Mouse (Mus musculus) testis, postnatal 14 days (tissue): ENCODE measurements at regions not wholly inside any gene's neighbourhood (a gene's known extent, or its start where the extent isn't known, plus 50 kb on each side); places are given as distances from the start of the nearest gene placed in this dataset.

Experiments used
- DNase-seq: peaks from one replicate; pipeline ENCODE4 v3.0.0; 2021; ENCODE audit warnings: low spot score

DNA sequence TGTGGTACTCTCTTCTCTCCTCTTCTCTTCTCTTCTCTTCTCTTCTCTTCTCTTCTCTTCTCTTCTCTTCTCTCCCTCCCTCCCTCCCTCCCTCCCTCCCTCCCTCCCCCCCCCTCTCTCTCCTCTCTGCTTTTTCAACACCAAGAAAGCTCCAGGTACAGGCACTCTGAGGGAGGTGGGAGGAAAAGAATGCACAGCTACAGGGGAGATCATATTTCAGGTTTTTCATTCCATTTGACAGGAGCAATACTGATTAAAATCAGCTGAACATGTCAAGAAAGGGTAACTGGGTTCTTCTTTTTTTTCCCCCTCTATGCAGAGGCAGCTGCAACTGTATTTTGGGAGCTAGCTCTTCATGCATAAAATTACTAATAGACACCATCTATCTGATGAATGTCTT, 368.8 kb upstream of the Rack1 start:
- DNase-seq, result no peak

DNA sequence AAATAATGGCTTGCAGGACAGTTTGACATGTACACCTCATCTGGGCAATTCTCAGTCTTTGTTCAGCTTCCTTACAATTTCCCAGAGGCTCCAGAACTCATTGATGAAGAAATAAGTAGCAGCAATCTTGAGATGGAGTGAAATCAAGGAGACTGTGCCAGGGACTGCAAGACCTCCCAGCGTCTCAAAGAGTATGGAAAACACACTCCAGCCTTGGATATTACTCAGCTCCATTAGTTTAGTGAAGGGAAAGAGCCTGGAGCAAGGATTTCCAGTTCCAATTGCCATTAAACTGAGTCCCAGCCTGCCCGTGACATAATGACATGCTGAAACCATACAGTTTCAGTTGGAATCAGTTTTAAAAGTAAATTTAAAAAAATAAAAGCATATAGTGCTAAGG, 372.7 kb upstream of the Rack1 start:
- no peak for DNase-seq

DNA sequence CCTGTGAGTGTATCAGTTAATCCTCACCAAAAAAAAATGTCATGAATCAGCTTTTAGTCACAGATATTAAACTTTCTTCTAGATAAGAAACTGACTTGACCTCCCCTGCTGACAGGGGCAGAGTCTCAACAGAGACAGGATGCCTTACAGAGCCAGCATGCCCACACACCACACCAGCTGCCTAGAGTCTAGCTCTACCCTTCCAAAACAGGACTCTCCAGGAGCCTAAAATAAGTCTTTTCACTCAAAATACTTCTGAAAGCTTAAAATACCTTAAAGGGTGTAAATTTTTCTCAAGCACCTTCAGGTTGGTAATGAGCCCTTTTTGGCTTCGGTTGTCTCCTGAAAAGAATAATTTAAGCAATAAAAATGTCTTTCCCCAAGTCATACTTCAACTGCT, 373.7 kb upstream of the Rack1 start:
- DNase-seq, result no peak

DNA sequence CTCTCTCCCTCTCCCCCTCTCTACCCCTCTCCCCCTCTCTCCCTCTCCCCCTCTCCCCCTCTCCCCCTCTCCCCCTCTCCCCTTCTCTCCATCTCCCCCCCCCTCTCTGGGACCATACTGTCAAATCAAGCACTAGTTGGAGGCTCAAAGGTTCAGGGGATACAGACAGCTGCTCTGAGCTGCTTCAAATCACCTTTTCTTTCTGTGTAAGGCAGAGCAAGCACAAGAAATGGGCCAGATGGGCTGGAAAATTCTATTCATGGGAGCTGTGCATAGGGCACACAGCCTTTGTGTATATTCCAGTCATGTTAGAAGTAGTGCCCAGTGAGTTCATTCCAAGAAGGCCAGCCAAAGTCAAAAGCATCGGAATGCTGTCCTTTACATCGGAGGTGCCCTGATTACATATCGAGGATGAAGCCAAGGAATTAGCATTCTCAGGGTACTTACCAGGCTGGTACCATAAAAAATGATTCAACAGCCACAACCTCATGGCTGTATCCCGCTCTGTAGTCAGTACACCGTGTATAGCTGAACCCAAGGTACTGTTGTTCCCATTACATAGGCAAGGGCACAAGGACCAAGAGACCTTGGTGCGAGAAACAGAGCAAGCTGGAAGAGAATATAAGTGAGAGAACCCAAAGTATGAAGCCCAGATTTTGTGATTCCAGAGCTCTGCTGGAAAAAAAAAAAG, 381.9 kb upstream of the Rack1 start:
- no peak for DNase-seq

DNA sequence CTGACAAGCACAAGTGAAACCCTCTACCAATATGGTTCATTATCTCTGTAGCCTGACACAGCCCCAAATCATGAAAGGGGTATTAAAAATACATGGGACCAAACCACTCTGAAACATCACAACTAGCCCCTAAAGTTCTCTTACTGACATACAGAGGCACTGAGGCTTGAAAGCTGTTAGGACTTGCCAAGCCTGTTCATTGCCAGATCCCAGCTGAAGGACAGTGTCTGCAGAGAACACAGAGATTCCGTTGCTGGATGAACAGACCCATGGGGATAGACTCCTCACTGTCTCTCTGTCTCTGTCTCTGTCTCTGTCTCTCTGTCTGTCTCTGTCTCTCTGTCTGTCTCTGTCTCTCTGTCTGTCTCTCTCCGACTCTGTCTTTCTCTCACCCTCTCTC, 382.5 kb upstream of the Rack1 start:
- no peak for DNase-seq

DNA sequence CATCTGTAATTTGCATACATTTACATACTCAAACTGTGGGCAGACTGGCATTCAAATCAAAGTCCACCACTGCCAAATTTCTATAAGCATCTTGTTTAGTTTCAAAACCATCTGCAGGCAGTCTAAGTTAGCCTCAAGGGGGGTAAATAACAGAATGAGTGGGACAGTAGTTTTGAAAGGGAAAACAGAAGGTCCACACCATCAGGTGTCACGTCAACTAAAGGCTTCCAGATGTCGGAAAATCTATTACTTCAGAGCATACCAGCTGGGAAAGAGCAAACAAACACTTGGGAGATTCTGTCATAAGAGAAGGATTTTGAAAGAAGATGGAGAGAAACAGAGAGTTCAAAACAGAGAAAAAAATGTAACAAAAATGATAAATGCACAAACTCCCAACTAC, 402.1 kb upstream of the Rack1 start:
- DNase-seq, result no peak

DNA sequence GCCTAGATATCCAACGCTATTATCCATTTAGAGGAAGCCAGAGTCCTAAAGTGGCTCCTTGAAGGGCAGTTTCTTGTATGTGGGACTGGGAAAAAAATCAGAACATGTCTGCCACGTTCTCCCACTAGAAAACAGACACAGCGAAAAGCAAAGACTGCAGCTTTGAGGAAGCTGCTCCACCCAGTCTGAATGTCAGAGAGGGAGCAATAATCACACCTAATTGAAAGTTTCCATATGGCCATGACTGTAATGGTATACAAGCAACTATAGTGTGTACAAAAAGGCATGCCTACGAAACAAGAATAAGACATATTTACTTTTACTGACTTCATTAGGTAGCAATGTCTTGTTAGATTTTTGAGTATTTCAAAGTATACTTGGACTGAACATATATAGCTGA, 392.7 kb upstream of the Sgcd start:
- DNase-seq, result no peak

DNA sequence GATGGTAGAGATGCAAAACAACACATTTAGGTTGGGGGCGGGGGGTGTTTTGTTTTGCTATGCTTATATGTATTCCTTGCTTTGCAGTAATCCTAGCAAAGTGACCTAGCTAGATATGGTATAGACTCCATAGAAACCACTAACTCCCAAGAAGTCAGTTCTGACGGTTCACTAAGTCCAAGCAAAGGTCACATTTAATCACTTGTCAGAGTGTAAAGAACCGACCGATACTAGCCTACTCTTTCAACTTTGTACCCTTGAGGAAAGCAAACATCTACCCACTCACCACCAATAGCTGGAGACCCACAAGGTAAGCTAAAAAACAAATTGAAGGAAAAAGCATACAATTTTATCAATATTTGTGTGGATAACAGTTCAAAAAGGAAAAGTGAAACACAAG, 389.3 kb upstream of the Sgcd start:
- no peak for DNase-seq

DNA sequence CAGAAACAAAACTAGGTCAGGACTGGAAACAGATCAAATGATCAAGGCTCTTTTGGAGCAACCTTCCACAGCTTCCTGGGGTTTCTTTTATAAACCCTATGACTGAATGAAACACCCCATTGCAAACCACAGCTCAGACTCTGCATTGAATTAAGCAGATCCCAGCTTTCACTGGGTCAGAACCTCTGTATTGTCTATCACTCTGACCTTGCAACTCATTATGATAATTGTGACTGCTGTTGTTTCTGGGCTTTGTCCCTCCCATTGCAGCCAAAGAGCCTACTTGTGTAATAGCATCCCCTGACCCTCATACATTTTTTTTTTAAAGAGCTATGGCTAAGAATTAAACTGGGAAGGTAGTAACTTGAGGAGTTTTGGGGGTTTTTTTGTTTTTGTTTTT, 388.5 kb upstream of the Sgcd start:
- DNase-seq, result no peak

DNA sequence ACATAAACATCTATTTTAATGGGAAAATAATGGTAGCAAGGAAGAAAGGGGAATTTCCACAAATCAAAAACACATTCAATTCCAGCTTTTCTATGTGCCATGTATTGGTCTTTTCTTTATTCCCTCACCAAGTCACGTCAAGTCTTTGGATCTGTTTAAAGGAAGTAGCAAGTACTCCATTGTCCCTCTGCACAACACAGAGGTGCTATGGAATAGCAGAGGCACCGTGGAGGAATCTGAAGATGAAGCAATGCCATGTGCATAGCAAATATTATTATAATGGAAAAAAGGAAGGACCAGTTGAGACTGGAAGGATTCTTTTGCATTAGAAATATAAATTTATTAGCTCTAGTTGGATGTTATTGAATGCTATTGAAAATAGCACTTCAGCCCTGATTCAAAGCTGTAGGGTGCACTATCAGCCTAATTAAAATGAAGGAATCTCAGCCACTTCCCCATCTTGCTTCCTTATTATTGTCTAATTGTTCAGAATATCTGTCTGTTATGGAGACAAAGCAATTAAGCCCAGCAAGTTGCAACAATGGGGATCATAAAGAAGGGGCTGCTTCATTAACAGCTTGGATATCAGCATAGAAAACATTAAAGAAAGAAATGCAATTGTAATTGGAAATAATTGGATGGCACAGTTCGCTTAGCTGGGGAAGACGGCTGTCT, 362.7 kb upstream of the Sgcd start:
- DNase-seq, result no peak

DNA sequence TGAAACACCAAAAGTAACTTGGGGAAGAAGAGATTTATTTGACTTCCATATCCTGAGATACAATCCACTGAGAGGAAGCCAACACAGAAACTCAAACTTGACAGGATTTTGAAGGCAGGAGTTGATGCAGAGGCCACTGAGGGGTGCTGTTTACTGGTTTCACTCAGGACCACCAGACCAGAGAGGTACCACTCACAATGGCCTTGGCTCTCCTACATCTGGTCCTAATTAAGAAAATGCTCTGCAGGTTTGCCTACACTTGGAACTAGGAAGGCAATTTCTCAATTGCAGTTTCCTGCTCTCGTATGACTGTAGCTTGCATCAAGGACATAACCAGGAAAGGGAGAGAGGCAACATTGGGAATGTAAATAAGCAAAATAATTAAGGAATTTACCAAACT, 325.7 kb upstream of the Sgcd start:
- DNase-seq, result no peak

DNA sequence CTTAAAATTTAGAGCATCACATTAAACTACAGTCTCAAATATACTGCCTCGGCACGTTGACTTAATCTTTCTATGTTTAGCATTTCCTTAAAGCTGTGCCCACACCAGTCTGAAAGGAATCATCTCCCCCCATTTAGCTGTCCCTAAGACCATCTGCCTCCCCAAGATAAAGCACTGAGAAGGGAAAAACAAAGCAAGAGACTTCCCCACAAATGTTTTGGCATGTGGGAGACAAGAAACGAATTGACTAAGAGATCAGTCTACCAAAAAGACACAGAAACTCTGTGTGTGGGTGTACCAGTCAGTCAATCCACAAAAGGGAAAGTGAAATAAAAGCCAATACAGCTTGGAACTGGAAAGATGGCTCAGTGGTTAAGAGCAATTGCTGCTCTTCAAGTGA, 306.6 kb upstream of the Sgcd start:
- DNase-seq, result no peak

DNA sequence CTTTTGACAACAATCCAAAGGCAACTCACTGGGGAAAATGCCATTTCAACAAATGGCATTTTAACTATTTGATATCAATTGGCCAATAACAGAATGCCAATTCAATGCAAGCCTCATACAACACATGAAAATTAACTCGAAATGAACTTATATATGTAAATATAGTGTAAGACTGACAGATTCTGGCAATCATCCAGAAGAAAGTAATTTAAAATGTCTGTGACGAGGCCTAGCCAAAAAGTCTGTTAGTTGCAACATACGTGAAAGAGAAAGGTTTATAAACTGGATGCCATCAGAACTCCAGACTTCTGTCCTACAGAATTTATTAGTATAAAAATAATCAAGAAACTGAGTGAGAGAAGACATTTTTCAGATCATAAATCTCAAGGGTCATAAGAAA, 273.7 kb upstream of the Sgcd start:
- DNase-seq, result no peak

DNA sequence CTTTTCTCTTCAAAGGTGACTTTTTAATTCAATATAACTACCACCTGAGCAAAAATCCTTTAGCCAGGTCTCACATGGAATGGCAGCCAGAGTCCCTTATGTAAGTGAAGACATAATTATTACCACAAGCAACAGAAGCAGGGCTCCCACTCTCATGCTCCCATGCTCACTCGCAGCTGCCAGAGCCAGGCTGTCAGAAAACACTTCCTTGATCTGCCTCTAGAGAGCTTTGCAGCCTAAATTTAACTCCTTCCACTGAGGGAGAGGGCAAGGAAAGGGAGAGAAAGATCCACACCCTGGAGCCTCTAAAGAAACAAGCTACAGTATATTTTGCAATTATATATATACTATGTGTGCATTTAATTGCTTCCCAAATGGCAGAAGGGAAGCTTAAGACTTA, 272.3 kb upstream of the Sgcd start:
- DNase-seq, result no peak

DNA sequence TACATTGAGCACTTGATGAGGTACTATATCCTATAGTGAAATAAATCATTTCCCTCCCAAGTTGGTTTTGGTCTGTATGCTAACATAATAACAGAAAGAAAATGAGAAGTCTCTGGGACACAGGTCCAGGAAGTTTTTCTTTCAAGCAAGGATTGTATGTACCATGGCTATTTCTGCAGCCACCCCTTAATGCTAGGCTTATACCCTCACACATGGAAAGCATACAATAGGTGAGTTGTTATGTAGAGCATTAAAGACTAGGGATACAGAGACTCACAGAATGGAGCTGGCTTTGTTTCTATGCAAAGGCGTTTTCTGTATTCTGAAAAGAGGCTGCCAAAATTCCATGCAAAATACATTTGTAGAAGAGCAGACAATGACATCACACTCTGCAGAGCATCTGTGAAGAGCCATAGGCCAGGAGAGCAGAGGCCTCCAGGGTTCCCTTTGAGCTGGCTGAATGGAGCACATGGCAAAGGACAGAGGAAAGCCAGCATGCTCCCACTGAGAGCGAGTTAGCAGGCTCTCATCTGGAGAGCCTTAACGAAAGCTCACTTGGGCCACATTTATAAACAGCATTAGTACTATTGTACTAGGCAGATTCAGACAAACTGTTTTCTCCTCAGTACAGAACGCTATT, 262.0 kb upstream of the Sgcd start:
- no peak for DNase-seq

DNA sequence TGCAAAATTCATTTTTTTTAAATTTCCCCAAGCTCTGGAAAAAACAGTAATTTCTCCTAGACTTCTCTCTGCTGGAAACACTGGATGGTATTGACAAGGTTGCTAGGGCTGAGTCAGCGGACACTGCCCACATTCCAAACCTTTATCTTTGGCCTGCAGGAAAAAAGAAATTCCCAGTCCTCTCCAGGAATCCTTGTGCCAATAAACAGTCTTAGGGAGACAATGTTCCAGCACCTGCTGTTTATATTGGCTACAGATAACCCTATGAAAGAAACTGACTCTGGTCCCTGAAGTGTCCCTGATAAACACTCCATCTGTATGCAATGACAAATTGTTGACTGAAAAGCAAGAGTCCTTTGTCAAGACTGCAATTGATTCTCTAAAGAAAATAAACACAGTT, 260.5 kb upstream of the Sgcd start:
- DNase-seq, result no peak

DNA sequence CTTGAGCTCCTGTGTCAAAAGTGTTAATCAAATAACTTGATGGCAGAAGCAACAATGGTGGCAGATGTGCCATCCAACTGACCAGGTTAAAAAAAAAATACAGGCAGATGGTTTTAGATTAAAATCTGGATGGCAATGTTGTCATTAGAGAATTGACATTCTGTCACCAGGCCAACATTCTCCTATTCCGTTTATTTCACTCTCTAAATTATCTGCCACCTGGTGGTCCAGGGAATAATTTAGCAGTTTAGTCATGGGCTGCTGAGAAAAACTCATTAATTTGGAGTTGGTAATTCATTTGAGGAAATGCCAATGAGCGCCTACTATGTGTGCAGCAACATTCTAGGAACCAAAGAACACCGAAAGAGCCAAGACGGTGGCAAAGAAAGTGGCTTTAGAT, 232.4 kb upstream of the Sgcd start:
- no peak for DNase-seq

DNA sequence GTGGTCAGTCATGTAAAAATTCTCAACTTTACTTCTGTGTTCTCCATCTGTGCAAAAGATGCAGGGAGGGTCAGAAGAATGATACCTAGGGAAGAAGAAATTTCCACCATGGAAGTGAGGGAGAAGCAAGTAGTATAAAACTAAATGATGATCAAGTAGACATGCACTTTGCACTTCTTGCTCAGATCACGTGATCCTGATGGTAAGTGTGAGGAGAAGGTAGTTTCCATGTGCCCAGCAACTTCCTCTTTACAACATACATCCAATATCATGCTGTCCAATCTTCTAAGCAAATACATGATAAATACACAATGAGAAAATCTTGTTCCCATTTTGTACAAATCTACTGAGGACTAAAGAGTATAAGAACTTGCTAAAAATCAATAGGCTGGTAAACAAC, 230.4 kb upstream of the Sgcd start:
- DNase-seq, result no peak

DNA sequence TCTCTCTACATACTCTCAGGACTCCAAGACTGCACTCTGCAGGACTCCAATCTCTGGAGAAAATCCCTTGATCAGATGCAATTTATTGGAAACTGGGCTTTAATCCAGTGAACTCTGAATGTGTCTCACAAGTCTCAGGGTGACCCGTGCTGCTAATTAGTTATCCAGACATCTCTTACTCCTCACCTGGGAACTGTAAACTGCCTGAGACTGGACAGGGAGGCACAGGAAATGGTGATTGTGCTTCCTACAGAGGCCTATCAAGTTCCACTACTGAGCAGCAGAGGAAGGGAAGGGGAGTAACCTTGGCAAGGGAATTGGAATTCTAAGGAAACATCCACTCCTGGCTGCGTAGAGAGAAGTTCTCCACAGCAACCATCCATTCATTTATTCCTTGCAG, 228.0 kb upstream of the Sgcd start:
- DNase-seq, result no peak

DNA sequence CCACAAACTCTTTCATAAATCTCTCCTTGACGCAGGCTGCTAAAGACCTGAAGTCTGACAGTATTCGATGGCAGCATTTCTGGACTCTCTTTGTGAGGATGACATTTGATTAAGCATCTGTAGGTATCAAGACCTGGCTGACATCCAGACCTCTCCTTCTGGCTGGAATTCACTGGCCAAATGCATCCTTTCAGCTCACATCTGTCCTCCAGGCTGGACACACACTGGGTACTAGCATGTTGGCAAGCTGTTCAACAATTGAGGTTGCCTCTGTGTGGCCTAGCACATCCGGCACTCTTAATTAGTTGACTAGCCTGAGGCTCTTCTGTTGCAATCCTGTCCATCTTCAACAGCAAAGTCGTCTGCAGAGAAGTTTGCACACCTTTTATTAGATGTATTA, 197.8 kb upstream of the Sgcd start:
- DNase-seq, result no peak

DNA sequence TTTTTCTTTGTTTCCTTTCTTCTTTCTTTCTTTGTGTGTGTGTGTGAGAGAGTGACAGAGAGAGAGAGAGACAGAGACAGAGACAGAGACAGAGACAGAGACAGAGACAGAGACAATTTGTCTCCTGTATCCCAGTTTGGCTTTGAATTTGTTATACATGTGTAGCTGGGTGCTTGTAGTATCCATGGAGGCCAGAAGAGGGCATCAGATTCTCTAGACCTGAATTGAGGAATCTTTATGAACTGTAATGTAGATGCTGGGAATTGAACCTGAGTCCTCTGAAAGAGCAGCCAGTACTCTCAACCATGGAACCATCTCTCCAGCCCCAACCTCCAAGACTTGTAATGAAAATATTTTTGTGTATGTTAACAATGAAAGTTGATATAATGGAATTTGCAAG, 190.2 kb upstream of the Sgcd start:
- no peak for DNase-seq

DNA sequence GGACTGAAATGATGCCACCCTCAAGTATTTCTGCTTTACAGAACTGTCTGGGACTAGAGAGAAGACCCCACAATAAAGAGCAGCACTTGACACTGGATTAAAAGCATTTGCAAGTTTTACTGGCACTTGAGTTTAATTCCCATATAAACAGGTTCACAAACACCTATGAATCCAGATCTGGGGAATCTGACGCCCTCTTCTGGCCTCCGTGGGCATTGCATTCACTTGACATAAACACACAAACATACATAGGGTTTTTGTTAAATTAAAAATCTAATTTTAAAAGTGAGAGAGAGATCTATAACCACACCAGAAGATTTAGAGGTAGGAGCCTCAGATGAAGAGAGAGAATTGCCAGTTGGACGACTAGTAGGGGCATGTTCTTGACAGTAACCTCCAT, 189.4 kb upstream of the Sgcd start:
- no peak for DNase-seq

DNA sequence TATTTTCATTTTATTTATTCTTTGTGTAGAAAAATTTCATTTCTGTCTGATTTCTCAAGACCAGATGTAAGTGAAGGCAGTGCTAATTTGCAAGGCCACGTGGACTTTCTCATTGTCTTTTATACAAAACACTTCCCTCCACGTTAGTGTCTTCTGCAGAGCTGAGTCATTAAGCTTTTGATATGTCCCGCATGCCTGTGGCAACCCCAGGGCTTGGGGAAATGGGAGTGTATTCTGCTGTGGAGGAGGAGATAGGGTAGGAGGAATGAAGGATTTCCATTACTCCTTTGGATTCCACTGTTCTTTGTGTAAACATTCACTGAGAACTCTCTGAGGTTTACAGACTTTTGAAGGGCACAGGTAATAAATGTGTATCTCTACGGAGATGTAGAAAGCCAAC, 187.7 kb upstream of the Sgcd start:
- DNase-seq, result no peak

DNA sequence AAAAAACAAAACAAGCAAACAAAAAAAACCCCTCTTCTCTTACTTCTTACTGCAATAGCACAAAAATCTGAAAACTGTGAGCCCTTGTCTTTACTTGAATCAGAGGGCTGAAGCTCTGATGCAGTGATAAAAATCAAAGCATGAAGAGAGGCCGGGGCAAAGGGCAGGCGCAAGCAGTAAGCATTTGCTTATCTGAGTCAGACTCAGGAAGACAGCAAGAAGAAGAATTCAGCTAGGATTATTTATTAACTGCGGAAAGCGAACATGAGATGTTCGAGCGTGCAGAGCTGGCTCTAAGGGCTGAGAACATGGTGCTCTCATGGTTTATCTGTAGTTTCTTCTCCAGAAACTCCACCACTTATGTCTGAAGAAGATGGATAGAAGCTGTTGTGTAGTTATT, 163.4 kb upstream of the Sgcd start:
- DNase-seq, result no peak
